Mouse (Mus musculus) midbrain, embryonic 12.5 days (tissue): ENCODE measurements at regions not wholly inside any gene's neighbourhood (a gene's known extent, or its start where the extent isn't known, plus 50 kb on each side); places are given as distances from the start of the nearest gene placed in this dataset.
"Not testable (repeated sequence)": the region's sequence is repeated elsewhere in the genome, so short reads cannot be mapped to it uniquely, and the experiment has no call there.

Experiments used
- ATAC-seq: fragments of 200-750 bp; cut with Nextera tagmentation; 2 replicates; pipeline ENCODE4 v1.8.0; 2017; ENCODE audit warnings: low read depth, moderate TSS enrichment, moderate library complexity; ENCODE audit not compliant: low FRiP score
- H3K27ac ChIP-seq: fragments of 300-500 bp; sonication (generic); replicated peaks from 2 replicates; pipeline ENCODE4 v1.5.1; 2016; ENCODE audit warnings: mild to moderate bottlenecking
- H3K27me3 ChIP-seq: fragments of 300-500 bp; sonication (generic); 2 replicates; pipeline ENCODE4 v1.6.1; 2016; ENCODE audit warnings: mild to moderate bottlenecking
- H3K36me3 ChIP-seq: fragments of 300-500 bp; sonication (generic); 2 replicates; pipeline ENCODE4 v1.6.1; 2016
- H3K4me1 ChIP-seq: fragments of 300-500 bp; sonication (generic); 2 replicates; pipeline ENCODE4 v1.6.1; 2016
- H3K4me2 ChIP-seq: fragments of 300-500 bp; sonication (generic); replicated peaks from 2 replicates; pipeline ENCODE4 v1.6.1; 2016; ENCODE audit warnings: mild to moderate bottlenecking, moderate library complexity
- H3K4me3 ChIP-seq: fragments of 300-500 bp; sonication (generic); 2 replicates; pipeline ENCODE4 v1.5.1; 2016; ENCODE audit warnings: mild to moderate bottlenecking
- H3K9ac ChIP-seq: fragments of 300-500 bp; sonication (generic); replicated peaks from 2 replicates; pipeline ENCODE4 v1.6.1; 2016; ENCODE audit warnings: mild to moderate bottlenecking, moderate library complexity
- H3K9me3 ChIP-seq: fragments of 300-500 bp; sonication (generic); 2 replicates; pipeline ENCODE4 v1.6.1; 2016; ENCODE audit warnings: mild to moderate bottlenecking
- WGBS: fragments of 180-500 bp; shearing (Covaris S2); methylation state at CpG from one replicate; pipeline ENCODE4 v1.1.7; 2016; 5-methylcytosine and 5-hydroxymethylcytosine counted together

GRCm38 (mm10) chr2:181930037-181930436 lies 60.9 kb upstream of the Gm14496 start:
- WGBS: 82% methylated on average over 5 of the region's 5 CpGs
- no peak overlapping the region for H3K4me3 ChIP-seq
- no peaks in the 10 kb centered on the region for H3K9me3 ChIP-seq
- H3K36me3 ChIP-seq: no peaks in the 10 kb centered on the region
- peak; percentile 68; the same call in 1 of the 2 replicates for ATAC-seq
- no peaks in the 10 kb centered on the region for H3K27me3 ChIP-seq
- no peak overlapping the region for H3K4me2 ChIP-seq
- no peaks in the 10 kb centered on the region for H3K4me1 ChIP-seq
- H3K9ac ChIP-seq: no peak overlapping the region
- no peak overlapping the region for H3K27ac ChIP-seq

- not testable (repeated sequence) for H3K9me3 ChIP-seq, H3K4me1 ChIP-seq, H3K27me3 ChIP-seq, ATAC-seq, H3K27ac ChIP-seq, H3K4me2 ChIP-seq, H3K9ac ChIP-seq, H3K36me3 ChIP-seq, H3K4me3 ChIP-seq
- WGBS: 93% methylated on average over 4 of the region's 4 CpGs
Observed at GRCm38 (mm10) chr2:181930538-181930937, 60.4 kb upstream of the Gm14496 start.

GRCm38 (mm10) chr2:181931077-181931815 lies 59.7 kb upstream of the Gm14496 start:
- peak; percentile 67; the same call in 1 of the 2 replicates for ATAC-seq

GRCm38 (mm10) chr2:181931918-181932605 lies 58.9 kb upstream of the Gm14496 start:
- no peak overlapping the region for H3K27ac ChIP-seq
- 79% methylated on average over 2 of the region's 2 CpGs for WGBS

More at GRCm38 (mm10) chr2:181931077-181931815, 59.7 kb upstream of the Gm14496 start:
- H3K36me3 ChIP-seq, H3K9me3 ChIP-seq, H3K4me1 ChIP-seq, H3K9ac ChIP-seq, H3K27ac ChIP-seq, H3K4me2 ChIP-seq, H3K27me3 ChIP-seq, H3K4me3 ChIP-seq: not testable (repeated sequence)
- WGBS: 69% methylated on average over 3 of the region's 3 CpGs

More at GRCm38 (mm10) chr2:181931918-181932605, 58.9 kb upstream of the Gm14496 start:
- H3K27me3 ChIP-seq: no peaks in the 10 kb centered on the region
- no peaks in the 10 kb centered on the region for H3K36me3 ChIP-seq
- H3K9me3 ChIP-seq: no peaks in the 10 kb centered on the region
- H3K9ac ChIP-seq: no peak overlapping the region
- H3K4me2 ChIP-seq: no peak overlapping the region
- no peak for ATAC-seq
- H3K4me3 ChIP-seq: no peak overlapping the region
- no peaks in the 10 kb centered on the region for H3K4me1 ChIP-seq
